Mouse (Mus musculus): ENCODE results near the gene Txnrd1.

The Txnrd1 gene

GRCm38 (mm10) chr10:82868418-82869086 lies 34.8 kb downstream of the Txnrd1 start:
- DNase-seq, result no peak

DNA sequence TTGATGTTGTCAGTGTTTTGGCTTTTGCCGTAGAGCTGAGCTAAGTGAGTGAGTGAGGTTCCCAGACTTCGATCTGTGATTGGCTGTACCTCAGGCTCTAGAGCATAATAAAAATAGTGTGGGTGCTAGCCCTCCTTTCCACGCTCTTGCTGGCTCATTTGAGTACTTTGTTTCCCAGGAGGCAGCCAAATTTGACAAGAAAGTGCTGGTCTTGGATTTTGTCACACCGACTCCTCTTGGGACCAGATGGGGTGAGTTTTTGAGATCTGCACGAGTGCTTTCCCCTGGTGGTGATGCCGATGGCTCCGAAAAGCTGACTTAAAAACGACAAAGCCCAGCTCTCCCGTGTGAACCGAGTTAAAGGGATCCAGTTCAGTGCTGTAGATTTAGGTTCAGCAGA lies 41.7 kb downstream of the Txnrd1 start:
- DNase-seq, result no peak

GRCm38 (mm10) chr10:82876076-82876796 lies 42.5 kb downstream of the Txnrd1 start:
- peak; percentile 49 for DNase-seq

DNA sequence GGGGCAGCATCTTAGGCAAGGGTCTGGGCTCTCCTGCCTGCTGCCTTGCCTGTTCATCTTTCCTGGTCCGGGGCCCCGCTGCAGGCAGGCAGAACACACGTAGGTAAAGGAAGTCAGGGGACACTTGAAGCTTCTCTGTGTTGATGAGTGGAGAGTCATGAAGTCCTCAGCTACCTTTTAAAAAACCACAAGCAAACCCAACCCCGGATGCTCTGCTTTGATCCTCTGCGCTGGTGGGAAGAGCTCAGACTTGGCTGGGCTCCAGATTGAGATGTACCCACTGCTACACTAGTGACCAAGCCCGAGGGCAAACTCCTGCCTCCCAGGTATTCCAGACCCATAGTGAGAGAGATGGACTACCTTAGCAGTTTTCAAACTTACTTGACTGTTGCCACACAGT lies 53.6 kb downstream of the Txnrd1 start:
- DNase-seq, result no peak

DNA sequence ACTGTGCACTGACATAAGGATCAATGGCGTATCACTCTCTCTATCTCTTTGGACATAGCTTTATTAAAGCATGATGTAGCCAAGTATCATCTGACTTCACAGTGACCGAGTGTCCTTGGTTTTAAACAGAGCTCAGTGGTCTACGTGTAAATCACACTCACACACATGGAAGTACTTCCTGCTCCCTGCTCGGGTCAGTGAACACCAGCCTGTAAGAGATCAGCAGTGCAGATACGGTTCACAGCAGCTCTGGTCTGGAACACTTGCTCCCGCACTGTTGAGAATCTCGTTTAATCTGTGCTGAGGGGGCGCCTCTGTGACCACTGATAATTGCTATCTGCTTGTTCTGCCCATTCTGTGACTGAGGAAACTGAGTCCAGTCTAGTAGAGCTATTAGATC lies 54.8 kb downstream of the Txnrd1 start:
- no peak for DNase-seq

GRCm38 (mm10) chr10:82889447-82889973 lies 55.8 kb downstream of the Txnrd1 start:
- no peak for DNase-seq

- DNase-seq, result peak; percentile 34
Measured at GRCm38 (mm10) chr10:82890936-82891335, 57.2 kb downstream of the Txnrd1 start.

GRCm38 (mm10) chr10:82891427-82891826 lies 57.7 kb downstream of the Txnrd1 start:
- no peak for DNase-seq

DNA sequence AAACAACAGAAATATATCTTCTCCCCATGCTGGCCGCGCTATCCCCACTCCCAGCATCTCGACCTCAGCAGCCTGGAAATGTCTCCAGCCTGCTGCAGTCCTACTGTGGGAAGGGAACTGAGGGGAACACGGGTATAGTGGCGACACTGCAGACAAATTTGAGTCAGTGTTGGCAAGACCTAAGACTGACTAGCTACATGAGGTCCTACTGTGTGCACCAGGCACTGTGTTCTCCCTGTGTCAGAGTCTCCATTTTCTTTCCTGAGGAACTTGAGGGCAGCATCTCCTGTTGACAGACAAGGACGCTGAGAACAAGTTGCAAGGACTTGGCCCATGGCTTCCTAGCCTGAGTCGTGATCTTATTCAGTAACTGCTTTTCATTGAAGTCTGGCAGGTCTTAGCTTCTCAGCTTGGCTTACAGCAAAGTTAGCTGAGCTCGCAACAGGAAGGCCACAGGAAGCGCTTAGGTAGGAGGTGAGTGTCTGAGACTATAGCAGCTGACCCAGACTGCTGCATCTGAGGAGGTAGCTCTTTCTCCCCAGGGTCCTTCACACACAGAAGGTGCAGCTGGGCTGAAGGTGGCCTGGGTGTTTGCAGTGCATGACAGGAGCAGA lies 58.8 kb downstream of the Txnrd1 start:
- DNase-seq, result no peak

GRCm38 (mm10) chr10:82893872-82894650 lies 60.3 kb downstream of the Txnrd1 start:
- no peak for DNase-seq

- no peak for DNase-seq
Measured at GRCm38 (mm10) chr10:82897936-82898335, 64.2 kb downstream of the Txnrd1 start.

DNA sequence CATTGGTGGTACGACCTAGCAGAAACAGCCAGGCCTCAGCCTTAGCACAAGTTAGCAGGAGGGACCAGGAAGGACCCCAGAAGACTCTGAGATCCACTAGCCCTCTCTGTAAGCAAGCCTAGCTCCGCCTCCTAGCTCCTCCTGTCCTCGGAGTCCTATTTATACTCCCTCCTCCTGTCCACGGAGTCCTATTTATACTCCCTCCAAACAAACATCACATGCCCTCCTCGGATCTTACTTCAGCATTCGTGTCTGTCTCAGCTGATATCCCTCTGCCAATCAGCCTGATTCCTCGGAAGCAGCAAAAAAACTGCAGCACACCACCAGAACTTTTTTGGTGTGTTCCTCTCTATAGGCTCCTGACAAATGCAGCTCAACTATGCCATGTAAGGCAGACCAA lies 65.1 kb downstream of the Txnrd1 start:
- DNase-seq, result no peak

DNA sequence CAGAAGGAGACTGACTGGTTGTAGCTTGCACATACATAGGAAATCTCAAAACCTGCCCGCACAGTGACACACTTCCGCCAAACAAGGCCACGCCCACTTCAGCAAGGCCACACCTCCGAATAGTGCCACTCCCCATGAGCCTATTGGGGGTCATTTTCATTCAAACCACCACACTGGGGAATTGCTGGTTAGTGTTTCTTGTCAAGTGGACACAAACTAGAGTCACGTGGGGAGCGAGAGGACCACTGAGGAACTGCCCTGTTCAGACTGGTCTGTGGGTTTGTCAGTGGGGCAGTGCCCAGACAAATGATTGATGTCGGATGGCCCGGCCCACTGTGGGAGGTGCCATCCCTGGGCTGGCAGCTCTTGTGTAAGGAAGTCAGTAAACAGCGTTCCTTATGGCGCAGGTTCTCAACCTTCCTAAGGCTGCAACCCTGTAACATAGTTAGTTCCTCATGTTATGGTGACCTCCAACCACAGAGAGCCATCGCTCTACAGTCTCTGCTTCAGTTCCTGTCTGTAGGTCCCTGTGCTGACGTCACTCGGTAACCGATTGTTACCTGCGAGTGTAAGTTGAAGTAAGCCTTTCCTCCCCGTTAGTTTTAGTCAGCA lies 66.2 kb downstream of the Txnrd1 start:
- no peak for DNase-seq

DNA sequence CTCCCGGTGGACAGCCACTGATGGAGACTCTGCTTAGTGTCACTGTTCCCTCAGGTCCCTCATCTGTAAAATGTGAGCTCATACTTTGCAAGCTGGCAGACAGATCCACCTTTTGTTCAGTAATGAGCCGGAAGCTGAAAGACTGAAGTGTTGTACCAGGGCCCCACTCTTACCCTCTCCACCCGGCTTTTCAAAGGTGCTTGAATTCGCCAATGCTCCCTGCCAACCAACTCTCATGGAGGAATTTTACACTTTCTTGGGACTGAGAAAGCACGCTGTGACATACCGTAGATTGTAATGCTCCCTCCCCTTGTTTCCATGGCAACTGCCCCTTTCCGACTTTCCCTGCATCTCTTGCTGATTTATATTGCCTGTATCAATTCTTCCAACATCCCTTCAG lies 66.8 kb downstream of the Txnrd1 start:
- DNase-seq, result no peak

DNA sequence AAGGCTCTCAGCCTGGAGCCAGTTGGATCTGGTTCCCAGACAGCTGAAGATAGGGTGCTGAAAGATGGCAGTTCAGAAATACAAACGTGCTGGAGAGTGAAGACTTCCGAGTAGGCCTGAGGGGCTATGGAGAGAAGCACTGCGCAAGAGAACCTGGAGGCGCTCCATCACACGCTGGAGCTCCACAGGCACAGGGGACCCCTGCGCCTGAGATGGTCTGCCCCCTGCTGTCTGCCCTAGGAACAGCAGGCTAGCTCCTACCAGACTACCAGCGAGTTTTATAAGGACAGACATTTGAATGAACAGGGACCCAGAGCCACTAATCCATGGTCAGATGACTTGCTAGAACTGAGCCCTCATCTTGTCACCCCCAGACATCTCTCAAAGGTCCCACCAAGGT lies 67.7 kb downstream of the Txnrd1 start:
- peak; percentile 90 for DNase-seq

DNA sequence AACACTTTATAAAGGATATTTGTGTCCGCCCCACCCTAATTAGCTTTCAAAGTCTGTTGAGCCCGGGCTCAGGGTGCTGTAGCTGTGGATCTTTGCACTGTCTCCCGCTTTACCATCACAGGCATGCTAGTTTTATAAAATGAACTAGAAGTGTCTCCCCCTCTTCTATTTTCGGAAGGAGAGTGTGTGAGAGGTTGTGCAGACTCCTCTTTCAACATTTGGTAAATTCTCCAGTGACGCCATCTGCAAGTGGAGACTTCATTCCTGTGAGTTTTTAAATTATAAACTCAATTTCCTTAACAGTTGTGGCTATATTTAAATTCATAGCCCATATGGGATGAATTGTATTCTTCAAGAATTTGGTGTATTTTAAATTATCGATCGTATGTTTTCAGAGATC lies 74.8 kb downstream of the Txnrd1 start:
- no peak for DNase-seq

- DNase-seq, result peak; percentile 68
Measured at GRCm38 (mm10) chr10:82909382-82909781, 75.6 kb downstream of the Txnrd1 start.

DNA sequence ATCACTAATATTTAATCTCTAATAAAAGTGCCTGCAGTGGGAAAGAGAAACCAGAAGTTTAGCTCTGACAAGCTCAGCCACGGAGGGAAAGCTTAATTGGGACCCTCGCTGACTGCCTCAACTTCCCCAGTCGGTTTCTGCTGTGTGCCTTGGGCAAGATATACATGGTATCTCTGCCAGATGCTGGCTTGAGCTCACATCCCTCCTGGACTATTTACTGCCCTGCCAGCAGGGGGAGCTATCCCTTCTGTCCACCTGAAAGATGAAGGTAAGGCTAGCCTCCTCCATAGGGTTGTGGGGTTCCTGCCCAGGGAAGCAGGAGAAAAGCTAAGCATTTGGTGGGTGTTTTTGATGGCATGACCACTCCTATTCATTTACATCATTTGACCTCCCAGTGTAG lies 76.4 kb downstream of the Txnrd1 start:
- no peak for DNase-seq

GRCm38 (mm10) chr10:82913238-82913637 lies 79.5 kb downstream of the Txnrd1 start:
- no peak for DNase-seq

GRCm38 (mm10) chr10:82913772-82914171 lies 80.0 kb downstream of the Txnrd1 start:
- no peak for DNase-seq

GRCm38 (mm10) chr10:82918675-82919074 lies 84.9 kb downstream of the Txnrd1 start:
- DNase-seq, result no peak

DNA sequence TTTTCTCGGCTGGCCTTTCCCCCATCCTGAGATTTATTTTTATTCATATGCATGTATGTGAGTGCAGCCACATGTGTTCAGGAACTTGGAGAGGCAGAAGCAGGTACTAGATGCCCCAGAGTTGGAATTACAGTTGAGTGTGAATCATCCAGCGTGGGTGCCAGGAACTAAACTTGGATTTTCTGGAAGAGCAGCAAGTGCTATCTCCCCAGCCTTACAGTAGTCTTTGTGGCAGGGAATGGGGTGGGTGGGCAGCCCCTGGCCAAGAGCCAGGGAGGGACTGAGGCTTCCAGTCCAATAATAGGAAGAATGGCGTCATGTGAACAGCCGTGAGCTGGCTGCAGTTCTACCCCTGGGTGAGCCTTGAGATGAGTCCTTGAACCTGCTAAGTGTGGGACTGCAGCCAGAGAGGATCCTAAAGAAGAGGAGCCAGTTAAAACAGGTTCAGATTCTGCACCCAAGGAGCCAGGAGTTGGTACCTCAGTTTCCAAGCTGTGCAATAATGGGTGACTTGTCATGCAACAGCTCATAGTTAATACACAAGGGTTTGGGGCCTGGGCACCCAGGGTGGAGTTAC lies 85.7 kb downstream of the Txnrd1 start:
- no peak for DNase-seq
